Mouse (Mus musculus): ENCODE measurements around the gene Tmem121. TPM values are rescaled to one million over a fixed set of nuclear protein-coding genes. Genes with fewer than 3 reads are reported as not detected.

The Tmem121 gene
- polyA plus RNA-seq, 1 experiment from 2014 or later = 25.3 TPM

- H3K36me3 ChIP-seq = no peaks in the 10 kb centered on the region
- 0 out of 2 replicates have a peak, but pooled peaks cover 3% of the 10 kb centered on the region for H3K27me3 ChIP-seq
- peak; percentile 38 for ATAC-seq (ENCODE audit: low FRiP score, low read depth)
- H3K27ac ChIP-seq (replicated peaks) = no peak overlapping the region
- no peak overlapping the region for H3K9ac ChIP-seq (replicated peaks)
- H3K9me3 ChIP-seq = no peaks in the 10 kb centered on the region
- H3K4me2 ChIP-seq (replicated peaks) = no peak overlapping the region
- H3K4me3 ChIP-seq = no peak overlapping the region
- 15% methylated on average over 6 of the region's 6 CpGs for WGBS
- no peaks in the 10 kb centered on the region for H3K4me1 ChIP-seq
These were observed 30.1 kb downstream of the Tmem121 start for GRCm38 (mm10) chr12:113215667-113216346.

DNA sequence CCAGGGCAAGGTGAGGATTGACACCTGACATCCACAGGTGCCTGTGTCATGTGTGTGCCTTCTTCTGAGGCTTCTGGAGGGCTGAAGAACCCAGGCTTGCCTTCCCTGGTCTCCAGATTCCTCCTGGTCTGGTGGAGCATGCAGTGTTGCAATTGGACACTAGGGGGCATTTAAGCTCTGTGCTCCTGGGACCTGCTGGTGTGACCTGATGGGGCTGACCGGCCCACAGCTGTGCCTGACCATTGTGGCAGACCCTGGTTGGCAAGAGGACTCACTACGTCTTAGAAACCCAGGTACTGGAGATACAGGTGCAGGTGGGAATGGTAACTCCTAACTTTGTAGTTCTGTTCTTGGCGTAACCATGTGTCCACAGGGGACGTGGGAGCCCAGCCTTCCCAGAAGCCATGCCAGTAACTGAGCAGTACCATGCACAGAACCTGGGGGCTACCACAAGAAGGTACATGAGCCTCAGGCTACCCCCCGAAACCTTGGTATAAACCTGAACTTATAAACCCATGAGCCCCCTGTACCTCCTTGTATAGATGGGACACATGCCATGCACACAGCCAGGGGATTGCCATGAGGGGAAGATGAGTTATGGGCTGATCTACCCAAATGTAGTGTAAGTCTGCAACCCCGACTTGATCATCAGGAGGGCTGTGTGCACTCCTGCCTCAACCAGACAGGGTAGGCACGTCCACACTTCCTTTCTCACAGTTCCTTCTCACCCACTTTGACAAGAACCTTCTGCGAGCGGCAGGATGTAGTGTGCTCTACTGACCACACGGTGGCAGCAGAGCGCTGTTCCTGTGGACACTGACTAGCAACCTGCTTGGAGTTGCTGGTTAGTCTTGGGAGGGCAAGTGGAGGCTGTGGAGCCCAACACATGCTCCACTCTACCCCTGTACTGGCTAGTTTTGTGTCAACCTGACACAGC lies 31.8 kb downstream of the Tmem121 start:
- H3K4me2 ChIP-seq (replicated peaks) = no peak overlapping the region
- 0 out of 2 replicates have a peak, but pooled peaks cover 3% of the 10 kb centered on the region for H3K27me3 ChIP-seq
- no peak overlapping the region for H3K4me3 ChIP-seq
- ATAC-seq (ENCODE audit: low FRiP score, low read depth) = peak; percentile 32; the same call in 1 of the 2 replicates
- H3K9ac ChIP-seq (replicated peaks) = no peak overlapping the region
- whole genome bisulfite sequencing = 29% methylated on average over 11 of the region's 11 CpGs
- no peaks in the 10 kb centered on the region for H3K36me3 ChIP-seq
- H3K27ac ChIP-seq (replicated peaks) = no peak overlapping the region
- H3K9me3 ChIP-seq = no peaks in the 10 kb centered on the region
- no peaks in the 10 kb centered on the region for H3K4me1 ChIP-seq

DNA sequence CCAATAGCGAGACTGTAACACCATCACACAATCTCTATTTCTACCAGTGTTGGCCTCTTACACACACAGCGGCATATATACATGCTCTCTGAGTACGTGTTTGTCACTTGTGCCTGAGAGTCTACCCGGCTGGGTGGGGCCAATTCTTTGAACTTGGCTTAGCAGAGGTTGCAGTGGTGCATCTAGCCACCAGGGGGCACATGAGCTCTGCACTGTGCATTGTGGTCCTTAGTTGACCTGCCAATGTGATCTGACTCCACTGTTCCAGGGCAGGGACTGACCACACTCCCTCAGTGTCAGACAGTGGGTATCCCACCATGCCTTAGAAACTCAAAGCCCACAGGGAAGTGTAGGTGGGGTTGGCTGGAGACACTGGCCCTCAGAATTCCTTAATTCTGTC lies 34.1 kb downstream of the Tmem121 start:
- H3K36me3 ChIP-seq = no peaks in the 10 kb centered on the region
- no peak overlapping the region for H3K9ac ChIP-seq (replicated peaks)
- no peak overlapping the region for H3K4me3 ChIP-seq
- H3K27ac ChIP-seq (replicated peaks) = no peak overlapping the region
- no peaks in the 10 kb centered on the region for H3K9me3 ChIP-seq
- 46% methylated on average over 4 of the region's 4 CpGs for WGBS
- H3K4me2 ChIP-seq (replicated peaks) = no peak overlapping the region
- no peaks in the 10 kb centered on the region for H3K4me1 ChIP-seq
- H3K27me3 ChIP-seq = 0 out of 2 replicates have a peak, but pooled peaks cover 3% of the 10 kb centered on the region
- ATAC-seq (ENCODE audit: low FRiP score, low read depth) = no peak

GRCm38 (mm10) chr12:113220447-113220846 lies 34.7 kb downstream of the Tmem121 start:
- Histone ChIP-seq H3K27me3 (0 out of 2 replicates have a peak, but pooled peaks cover 3% of the 10 kb centered on the region), H3K4me2 (replicated peaks) (no peak overlapping the region), H3K4me3 (no peak overlapping the region), H3K4me1 (no peaks in the 10 kb centered on the region), H3K27ac (replicated peaks) (no peak overlapping the region), H3K9me3 (no peaks in the 10 kb centered on the region), H3K36me3 (no peaks in the 10 kb centered on the region), H3K9ac (replicated peaks) (no peak overlapping the region)
- ATAC-seq (ENCODE audit: low FRiP score, low read depth) = peak; percentile 17
- 41% methylated on average over 4 of the region's 4 CpGs for WGBS

GRCm38 (mm10) chr12:113221289-113221688 lies 35.6 kb downstream of the Tmem121 start:
- H3K4me1 ChIP-seq = no peaks in the 10 kb centered on the region
- WGBS = 78% methylated on average over 9 of the region's 9 CpGs
- H3K9me3 ChIP-seq = no peaks in the 10 kb centered on the region
- H3K9ac ChIP-seq (replicated peaks) = no peak overlapping the region
- H3K27ac ChIP-seq (replicated peaks) = no peak overlapping the region
- 0 out of 2 replicates have a peak, but pooled peaks cover 3% of the 10 kb centered on the region for H3K27me3 ChIP-seq
- ATAC-seq (ENCODE audit: low FRiP score, low read depth) = no peak
- H3K4me2 ChIP-seq (replicated peaks) = no peak overlapping the region
- no peaks in the 10 kb centered on the region for H3K36me3 ChIP-seq
- no peak overlapping the region for H3K4me3 ChIP-seq

- H3K4me1 ChIP-seq = no peaks in the 10 kb centered on the region
- no peak overlapping the region for H3K4me2 ChIP-seq (replicated peaks)
- no peaks in the 10 kb centered on the region for H3K36me3 ChIP-seq
- H3K4me3 ChIP-seq = no peak overlapping the region
- no peak overlapping the region for H3K27ac ChIP-seq (replicated peaks)
- H3K27me3 ChIP-seq = no peaks in the 10 kb centered on the region
- ATAC-seq (ENCODE audit: low FRiP score, low read depth) = peak; percentile 60
- WGBS = 17% methylated on average over 8 of the region's 8 CpGs
- no peak overlapping the region for H3K9ac ChIP-seq (replicated peaks)
- H3K9me3 ChIP-seq = no peaks in the 10 kb centered on the region
These were observed 36.4 kb downstream of the Tmem121 start for GRCm38 (mm10) chr12:113222121-113222636.

- Histone ChIP-seq H3K4me2 (replicated peaks) (no peak overlapping the region), H3K9me3 (no peaks in the 10 kb centered on the region), H3K9ac (replicated peaks) (no peak overlapping the region), H3K36me3 (no peaks in the 10 kb centered on the region), H3K27me3 (no peaks in the 10 kb centered on the region), H3K4me1 (no peaks in the 10 kb centered on the region), H3K4me3 (no peak overlapping the region), H3K27ac (replicated peaks) (no peak overlapping the region)
- ATAC-seq (ENCODE audit: low FRiP score, low read depth) = peak; percentile 25
- WGBS = 33% methylated on average over 6 of the region's 6 CpGs
These were observed 37.0 kb downstream of the Tmem121 start for GRCm38 (mm10) chr12:113222748-113223147.

GRCm38 (mm10) chr12:113224206-113224605 lies 38.5 kb downstream of the Tmem121 start:
- Histone ChIP-seq H3K27ac (replicated peaks) (no peak overlapping the region), H3K4me1 (no peaks in the 10 kb centered on the region), H3K27me3 (no peaks in the 10 kb centered on the region), H3K4me3 (no peak overlapping the region), H3K4me2 (replicated peaks) (no peak overlapping the region), H3K9me3 (no peaks in the 10 kb centered on the region), H3K36me3 (no peaks in the 10 kb centered on the region), H3K9ac (replicated peaks) (no peak overlapping the region)
- no peak for ATAC-seq (ENCODE audit: low FRiP score, low read depth)
- 84% methylated on average over 5 of the region's 5 CpGs for WGBS

- Histone ChIP-seq H3K27ac (replicated peaks) (no peak overlapping the region), H3K36me3 (no peaks in the 10 kb centered on the region), H3K9ac (replicated peaks) (no peak overlapping the region), H3K4me2 (replicated peaks) (no peak overlapping the region), H3K9me3 (no peaks in the 10 kb centered on the region), H3K4me3 (no peak overlapping the region), H3K27me3 (no peaks in the 10 kb centered on the region), H3K4me1 (no peaks in the 10 kb centered on the region)
- WGBS = 88% methylated on average over 6 of the region's 6 CpGs
- no peak for ATAC-seq (ENCODE audit: low FRiP score, low read depth)
These were observed 39.0 kb downstream of the Tmem121 start for GRCm38 (mm10) chr12:113224687-113225091.

GRCm38 (mm10) chr12:113227970-113228593 lies 42.4 kb downstream of the Tmem121 start:
- no peaks in the 10 kb centered on the region for H3K27me3 ChIP-seq
- H3K4me3 ChIP-seq = no peak overlapping the region
- H3K9me3 ChIP-seq = no peaks in the 10 kb centered on the region
- WGBS = 74% methylated on average over 6 of the region's 6 CpGs
- no peaks in the 10 kb centered on the region for H3K36me3 ChIP-seq
- H3K9ac ChIP-seq (replicated peaks) = no peak overlapping the region
- H3K27ac ChIP-seq (replicated peaks) = no peak overlapping the region
- no peak overlapping the region for H3K4me2 ChIP-seq (replicated peaks)
- H3K4me1 ChIP-seq = no peaks in the 10 kb centered on the region
- ATAC-seq (ENCODE audit: low FRiP score, low read depth) = no peak

- no peaks in the 10 kb centered on the region for H3K36me3 ChIP-seq
- no peak overlapping the region for H3K27ac ChIP-seq (replicated peaks)
- 85% methylated on average over 4 of the region's 4 CpGs for WGBS
- no peak overlapping the region for H3K4me3 ChIP-seq
- H3K4me2 ChIP-seq (replicated peaks) = no peak overlapping the region
- no peaks in the 10 kb centered on the region for H3K27me3 ChIP-seq
- no peak for ATAC-seq (ENCODE audit: low FRiP score, low read depth)
- no peaks in the 10 kb centered on the region for H3K9me3 ChIP-seq
- no peaks in the 10 kb centered on the region for H3K4me1 ChIP-seq
- H3K9ac ChIP-seq (replicated peaks) = no peak overlapping the region
These were observed 45.0 kb downstream of the Tmem121 start for GRCm38 (mm10) chr12:113230741-113231140.

Data from midbrain, embryonic 12.5 days (tissue).